Mouse (Mus musculus) layer of hippocampus, postnatal 25 days (tissue): Measurements from ENCODE around the gene Ppp2r2c. TPM values are rescaled to one million over a fixed set of nuclear protein-coding genes. Genes with fewer than 3 reads are reported as not detected.

ENCODE experiments used
- DNase-seq, 2 experiments: peaks; one replicate each; pipeline ENCODE4 v3.0.0; 2022; ENCODE audit warnings: mixed read lengths in 2 of 2, low spot score in 1 of 2; ENCODE audit errors: extremely low spot score in 1 of 2
- total RNA-seq, 2 experiments: library from RNA; stranded (reverse); gene quantifications; 2 replicates each; pipeline ENCODE4 v1.2.3; 2021

The Ppp2r2c gene
- total RNA-seq, 2 experiments from 2014 or later, result 388 to 418 TPM

DNA sequence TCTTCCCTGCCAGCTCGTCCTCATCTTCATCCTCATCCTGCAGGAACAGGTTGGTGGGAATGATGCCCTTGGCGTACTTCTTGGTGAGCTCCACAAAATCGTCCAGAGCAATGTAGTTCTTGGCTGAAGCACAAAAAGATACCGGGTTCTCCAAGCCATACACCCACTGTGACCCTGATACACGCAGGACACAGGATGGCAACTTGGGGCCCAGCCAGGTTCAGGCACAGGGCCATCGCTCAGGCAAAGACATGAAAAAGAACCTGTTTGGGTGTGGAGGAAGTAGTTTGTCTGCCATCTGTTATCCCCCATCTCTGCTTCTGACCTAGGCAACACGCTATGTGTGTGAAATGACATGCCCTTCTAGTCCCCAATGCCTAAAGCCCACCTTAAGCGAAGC, 103.3 kb downstream of the Ppp2r2c start:
- no peak for DNase-seq

- no peak for DNase-seq
These were observed 107.0 kb downstream of the Ppp2r2c start for GRCm38 (mm10) chr5:36975336-36975735.

GRCm38 (mm10) chr5:36977809-36978208, 109.5 kb downstream of the Ppp2r2c start:
- DNase-seq, result no peak

DNA sequence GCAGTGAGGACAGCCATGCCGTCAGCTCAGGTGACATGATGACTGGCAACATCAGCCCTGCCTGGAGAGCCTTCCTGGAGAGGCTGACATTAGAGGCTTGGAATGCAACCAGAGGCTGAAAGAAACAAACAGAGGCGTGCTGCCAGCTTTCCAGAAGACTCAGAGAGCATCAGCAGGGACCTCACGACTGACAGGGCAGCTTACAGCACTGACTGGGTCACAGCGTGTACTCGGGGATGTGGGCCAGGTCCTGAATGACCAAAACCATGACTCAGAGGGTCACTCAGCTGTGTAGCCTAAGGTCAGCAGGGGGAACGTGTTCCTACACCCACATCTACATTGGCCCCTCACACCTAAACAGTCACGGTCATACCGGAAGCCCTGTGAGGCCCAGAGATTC, 110.7 kb downstream of the Ppp2r2c start:
- no peak for DNase-seq

- DNase-seq, result no peak
These were observed 111.3 kb downstream of the Ppp2r2c start for GRCm38 (mm10) chr5:36979631-36980030.

DNA sequence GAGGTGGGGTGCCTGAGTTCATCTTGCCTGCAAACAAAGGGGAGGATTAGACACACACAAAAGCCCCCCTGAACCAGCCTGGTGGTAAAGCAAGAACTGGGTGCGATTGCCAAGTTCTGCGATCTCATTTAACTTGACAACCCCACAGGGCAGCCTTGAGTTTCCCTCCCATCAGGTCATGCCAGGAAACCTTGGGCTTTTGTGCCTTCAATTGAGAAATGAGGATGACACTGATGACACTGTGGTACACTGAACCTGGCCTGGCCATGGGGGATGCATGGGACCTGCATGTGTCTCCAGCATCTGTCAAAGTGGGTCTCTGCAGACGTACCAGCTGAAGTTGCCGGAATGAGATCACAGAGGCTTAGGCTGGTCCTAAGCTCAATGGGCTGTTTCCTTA, 114.0 kb downstream of the Ppp2r2c start:
- DNase-seq, result no peak

DNA sequence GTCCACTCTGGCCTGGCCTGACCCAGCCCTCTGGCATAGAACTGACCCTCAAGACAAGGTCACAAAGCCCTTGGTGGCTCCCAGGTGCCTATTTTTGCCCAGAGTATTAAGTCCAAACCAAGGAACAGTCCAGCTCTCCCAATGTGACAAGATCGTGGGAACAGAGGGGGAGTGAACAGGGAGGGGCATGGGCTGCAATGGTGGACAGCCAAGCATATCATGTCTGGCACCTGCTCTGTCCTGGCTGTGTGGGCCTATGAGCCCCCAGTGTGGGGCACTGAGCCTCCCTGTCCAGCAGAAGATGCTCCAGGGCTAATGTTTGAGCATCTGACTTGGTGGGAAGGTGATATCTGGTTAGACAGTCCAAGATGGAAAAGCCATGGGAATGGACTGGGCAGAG, 118.3 kb downstream of the Ppp2r2c start:
- DNase-seq, result no peak

DNA sequence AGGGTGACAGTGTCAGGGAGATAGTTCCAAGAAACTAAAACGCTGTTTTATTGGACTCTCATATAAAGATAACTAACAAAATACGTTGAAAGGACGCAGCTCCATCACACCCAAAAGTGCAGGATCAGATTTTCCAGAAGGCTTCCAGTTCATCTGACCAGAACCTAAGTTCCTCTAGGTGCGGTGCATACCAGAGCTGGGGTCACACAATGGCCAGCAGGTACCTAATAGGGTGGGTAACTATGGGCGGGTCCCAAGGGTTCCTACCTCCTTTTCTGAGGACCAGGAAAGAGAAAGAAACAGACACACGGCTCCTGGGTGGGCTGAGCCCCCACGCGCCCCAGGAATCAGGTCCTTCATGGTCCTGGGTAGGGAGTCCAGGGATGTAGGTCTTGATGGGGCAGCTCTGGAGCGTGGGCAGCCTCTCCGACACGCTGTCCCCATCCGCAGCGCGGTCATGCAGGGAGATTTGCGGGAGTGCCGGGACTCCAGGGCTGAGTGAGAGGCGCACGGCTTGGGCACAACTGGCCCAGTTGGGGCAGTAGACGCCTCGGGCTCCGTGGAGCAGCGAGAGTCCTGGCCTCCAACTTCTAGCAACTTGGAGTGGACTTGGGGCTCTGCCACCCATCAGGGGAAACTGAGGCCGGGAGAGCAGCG, 119.9 kb downstream of the Ppp2r2c start:
- no peak for DNase-seq

GRCm38 (mm10) chr5:36988781-36989624, 120.7 kb downstream of the Ppp2r2c start, which contains the start of gene Wfs1:
Gene Wfs1 (minus strand): TSS chr5:36989205.
- peak; percentile 79 to 87 for DNase-seq

GRCm38 (mm10) chr5:36989625-36989977, 121.3 kb downstream of the Ppp2r2c start:
- DNase-seq, result no peak

DNA sequence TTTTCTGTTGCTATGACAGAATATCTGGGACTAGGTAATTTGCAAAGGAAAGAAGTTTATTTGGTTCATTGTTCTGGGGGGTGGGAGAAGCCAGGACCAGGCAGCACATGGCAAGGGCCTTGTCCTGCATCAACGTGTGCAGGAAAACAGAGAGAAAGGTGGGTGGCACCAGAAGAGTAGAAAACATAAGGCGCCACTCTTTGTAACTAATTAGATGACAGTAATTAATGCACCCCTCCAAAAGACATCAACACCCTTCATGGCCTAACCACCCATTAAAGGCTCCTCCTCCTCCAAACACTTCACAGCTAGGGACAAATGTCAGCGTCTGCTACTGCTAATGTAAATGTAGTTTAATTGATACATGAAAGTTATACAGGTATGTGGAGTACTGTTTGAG, 121.9 kb downstream of the Ppp2r2c start:
- DNase-seq, result no peak

DNA sequence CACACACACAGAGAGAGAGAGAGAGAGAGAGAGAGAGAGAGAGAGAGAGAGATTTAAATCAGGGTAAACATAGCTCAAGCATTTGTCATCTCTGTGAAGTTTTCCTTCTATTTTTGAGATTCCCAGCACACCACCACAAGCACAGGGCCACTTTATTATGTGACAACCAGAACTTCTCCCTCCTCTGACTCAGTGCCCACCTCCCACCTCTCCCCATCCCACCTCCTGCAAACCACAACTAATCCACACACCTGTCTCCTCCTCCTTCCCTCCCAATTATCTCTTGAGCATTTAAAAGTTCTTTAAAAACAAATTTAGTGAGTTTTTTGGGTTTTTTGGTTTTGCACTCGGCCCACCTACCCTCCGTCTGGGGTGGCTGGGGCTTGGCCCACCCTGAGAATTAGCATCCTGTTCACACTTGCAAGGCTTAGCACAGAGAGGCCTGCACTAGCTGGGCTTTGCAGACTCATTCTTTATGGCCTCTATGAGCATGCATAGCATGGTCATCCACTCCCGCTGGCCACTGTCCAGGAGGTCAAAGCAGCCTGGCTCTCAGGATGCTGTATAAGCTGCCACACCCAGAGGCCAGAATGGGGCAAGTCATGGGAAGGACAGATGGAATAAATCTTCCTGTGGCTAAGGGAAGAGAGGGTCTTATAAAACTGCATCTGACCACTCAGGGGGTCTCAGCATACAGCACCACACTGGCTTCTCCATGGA, 122.5 kb downstream of the Ppp2r2c start:
- DNase-seq, result no peak

- DNase-seq, result no peak
These were observed 128.1 kb downstream of the Ppp2r2c start for GRCm38 (mm10) chr5:36996410-36996809.

DNA sequence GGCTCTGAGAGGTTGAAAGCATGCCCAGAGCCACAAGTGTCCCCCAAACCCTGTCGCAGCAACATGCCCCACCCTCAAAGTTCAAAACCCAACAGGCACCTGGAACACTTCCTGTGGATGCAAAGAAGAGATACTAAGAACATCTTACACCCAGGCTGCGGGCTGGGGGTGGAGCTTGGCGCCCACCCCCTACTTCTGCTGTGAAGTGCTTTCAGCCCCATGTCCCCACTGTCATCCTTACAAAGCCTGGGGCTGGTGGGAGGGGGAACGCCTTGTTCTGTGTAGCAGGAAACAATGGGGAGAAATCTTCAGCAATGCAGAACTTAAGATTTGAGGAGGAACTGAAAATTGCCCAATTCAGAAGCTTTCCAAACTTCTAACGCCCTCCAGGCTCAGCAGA, 129.7 kb downstream of the Ppp2r2c start:
- no peak for DNase-seq

- DNase-seq, result no peak
These were observed 132.7 kb downstream of the Ppp2r2c start for GRCm38 (mm10) chr5:37001002-37001401.

DNA sequence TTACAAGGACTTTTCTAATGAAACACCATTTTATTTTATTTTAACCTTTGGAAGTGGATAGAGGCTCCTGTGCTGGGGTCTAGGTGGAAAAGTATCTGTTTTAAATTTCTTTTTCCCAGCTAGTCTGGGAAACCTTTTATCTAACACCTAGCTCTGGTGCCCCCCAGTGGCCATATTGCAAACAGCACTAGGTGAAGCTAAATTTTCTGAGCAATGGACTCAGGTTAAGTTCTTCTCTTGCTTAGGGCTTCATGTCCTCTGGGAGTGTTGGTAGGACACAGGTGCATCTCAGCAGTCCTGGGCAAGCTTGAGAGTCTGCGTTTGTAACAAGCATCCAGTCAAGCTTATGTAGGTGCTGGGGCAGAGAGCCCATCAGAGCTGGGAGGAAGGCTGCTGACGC, 133.7 kb downstream of the Ppp2r2c start:
- DNase-seq, result peak; percentile 78 to 97

Other genes starting within 250 kb of the Ppp2r2c start
- gene D5Ertd579e, start 172.5 kb upstream of the Ppp2r2c start, total RNA-seq, result 100 to 1,000 TPM in 1 of 2 experiments, 10 to 100 TPM in 1; 87.8 to 107 TPM
- gene Bloc1s4, start 119.9 kb upstream of the Ppp2r2c start, total RNA-seq, result 10 to 100 TPM; 25.2 to 26.1 TPM
- 100 to 1,000 TPM; 569 to 617 TPM for gene Mrfap1, start 71.7 kb upstream of the Ppp2r2c start, total RNA-seq
- 10 to 100 TPM; 27.8 to 28.2 TPM for gene Man2b2, start 37.9 kb upstream of the Ppp2r2c start, total RNA-seq
- 100 to 1,000 TPM; 191 to 192 TPM for gene Wfs1, start 120.7 kb downstream of the Ppp2r2c start, total RNA-seq
- 10 to 100 TPM; 21.4 to 28.8 TPM for gene Gm1043, start 216.9 kb downstream of the Ppp2r2c start, total RNA-seq